Mouse (Mus musculus) hindbrain, embryonic 14.5 days (tissue): ENCODE measurements around the gene Acbd4. TPM values are rescaled to one million over a fixed set of nuclear protein-coding genes. Genes with fewer than 3 reads are reported as not detected.

Source experiments
- ATAC-seq: fragments of 200-750 bp; cut with Nextera tagmentation; 2 replicates; pipeline ENCODE4 v1.8.0; 2017; ENCODE audit warnings: moderate number of reproducible peaks, mild to moderate bottlenecking, moderate TSS enrichment, moderate library complexity; ENCODE audit not compliant: low FRiP score
- DNase-seq: peaks from one replicate; pipeline ENCODE4 v3.0.0-alpha.2; 2015; ENCODE audit warnings: low spot score
- H3K27ac ChIP-seq: fragments of 300-500 bp; sonication (generic); 2 replicates; pipeline ENCODE4 v1.5.1; 2014; ENCODE audit warnings: mild to moderate bottlenecking, moderate library complexity
- H3K27me3 ChIP-seq: fragments of 300-500 bp; sonication (generic); 2 replicates; pipeline ENCODE4 v1.6.1; 2014; ENCODE audit warnings: mild to moderate bottlenecking, low read length, mixed read lengths; ENCODE audit not compliant: control insufficient read depth, insufficient read depth
- H3K36me3 ChIP-seq: fragments of 300-500 bp; sonication (generic); replicated peaks from 2 replicates; pipeline ENCODE4 v1.6.1; 2014; ENCODE audit not compliant: control insufficient read depth, insufficient read depth
- H3K4me1 ChIP-seq: fragments of 300-500 bp; sonication (generic); replicated peaks from 2 replicates; pipeline ENCODE4 v1.6.1; 2014; ENCODE audit warnings: antibody characterized with exemption, low read length, mixed read lengths; ENCODE audit not compliant: control insufficient read depth, insufficient read depth
- H3K4me2 ChIP-seq: fragments of 300-500 bp; sonication (generic); replicated peaks from 2 replicates; pipeline ENCODE4 v1.6.1; 2014; ENCODE audit warnings: mild to moderate bottlenecking, moderate library complexity
- H3K4me3 ChIP-seq: fragments of 300-500 bp; sonication (generic); replicated peaks from 2 replicates; pipeline ENCODE4 v1.5.1; 2014; ENCODE audit warnings: mild to moderate bottlenecking, low read length
- H3K9ac ChIP-seq: fragments of 300-500 bp; sonication (generic); 2 replicates; pipeline ENCODE4 v1.6.1; 2014
- H3K9me3 ChIP-seq: fragments of 300-500 bp; sonication (generic); 2 replicates; pipeline ENCODE4 v1.6.1; 2016; ENCODE audit warnings: low read length; ENCODE audit not compliant: control insufficient read depth
- WGBS: fragments of 180-500 bp; shearing (Covaris S2); extraction: QIAGEN DNeasy Blood & Tissue Kit; methylation state at CpG from one replicate; pipeline ENCODE4 v1.1.7; 2014; 5-methylcytosine and 5-hydroxymethylcytosine counted together
- polyA plus RNA-seq: library from polyadenylated mRNA; unstranded; fragments of >200 nt; fragmentation: Nextera tagmentation; extraction: Ambion mirVana; gene quantifications from 2 replicates; pipeline ENCODE4 v1.2.1, GENCODE M21; 2014

Acbd4 gene
- polyA plus RNA-seq: 8.3 and 10.6 TPM in 2 replicates

- Histone ChIP-seq H3K4me3 (peak within 1 kb of the TSS; percentile 40), H3K36me3 (no peaks in the 10 kb centered on the region), H3K4me2 (peak within 1 kb of the TSS; percentile 63), H3K4me1 (peaks cover 10% of the 10 kb centered on the region; the same call in 1 of the 2 replicates), H3K9ac (peak within 1 kb of the TSS; percentile 49), H3K27me3 (peaks cover 46% of the 10 kb centered on the region), H3K9me3 (no peaks in the 10 kb centered on the region), H3K27ac (no peak within 1 kb of the TSS)
- ATAC-seq: peak; percentile 10; the same call in 1 of the 2 replicates
- under 1% methylated on average over 33 of the region's 34 CpGs for WGBS
- peak; percentile 57 for DNase-seq
These were observed at the start of gene Acbd4, which contains the start of gene Plcd3 for GRCm38 (mm10) chr11:103101481-103101865. Gene Acbd4, plus strand, starts transcription at chr11:103101682. Gene Plcd3, minus strand, starts transcription at chr11:103101658.

GRCm38 (mm10) chr11:103052078-103052477 is 49.4 kb upstream of the Acbd4 start:
- ATAC-seq (no peak), DNase-seq (no peak)
- H3K36me3 ChIP-seq: peaks cover 69% of the 10 kb centered on the region
- no peaks in the 10 kb centered on the region for H3K27me3 ChIP-seq
- no peak overlapping the region for H3K4me3 ChIP-seq
- H3K9me3 ChIP-seq: no peaks in the 10 kb centered on the region
- no peak overlapping the region for H3K4me2 ChIP-seq
- WGBS: 96% methylated on average over 6 of the region's 6 CpGs
- no peak overlapping the region for H3K27ac ChIP-seq
- H3K4me1 ChIP-seq: no peaks in the 10 kb centered on the region
- H3K9ac ChIP-seq: no peak overlapping the region

GRCm38 (mm10) chr11:103053191-103054076 is 48.0 kb upstream of the Acbd4 start:
- no peak for DNase-seq
- peaks cover 75% of the 10 kb centered on the region for H3K36me3 ChIP-seq
- no peak for ATAC-seq

GRCm38 (mm10) chr11:103054798-103055197 is 46.7 kb upstream of the Acbd4 start:
- DNase-seq (peak; percentile 94), ATAC-seq (no peak)
- Histone ChIP-seq H3K4me3 (no peak overlapping the region), H3K9ac (no peak overlapping the region), H3K9me3 (no peaks in the 10 kb centered on the region), H3K27ac (no peak overlapping the region), H3K27me3 (no peaks in the 10 kb centered on the region), H3K36me3 (peaks cover 86% of the 10 kb centered on the region), H3K4me1 (no peaks in the 10 kb centered on the region), H3K4me2 (no peak overlapping the region)
- 47% methylated on average over 6 of the region's 6 CpGs for WGBS

More at GRCm38 (mm10) chr11:103053191-103054076, 48.0 kb upstream of the Acbd4 start:
- Histone ChIP-seq H3K4me3 (no peak overlapping the region), H3K27me3 (no peaks in the 10 kb centered on the region), H3K9me3 (no peaks in the 10 kb centered on the region), H3K4me2 (no peak overlapping the region), H3K9ac (no peak overlapping the region), H3K4me1 (no peaks in the 10 kb centered on the region), H3K27ac (no peak overlapping the region)
- 93% methylated on average over 18 of the region's 18 CpGs for WGBS

- peaks cover 87% of the 10 kb centered on the region for H3K36me3 ChIP-seq
- H3K4me3 ChIP-seq: no peak overlapping the region
- ATAC-seq: no peak
- H3K4me2 ChIP-seq: no peak overlapping the region
- DNase-seq: no peak
- H3K27me3 ChIP-seq: no peaks in the 10 kb centered on the region
- no peaks in the 10 kb centered on the region for H3K4me1 ChIP-seq
- H3K9ac ChIP-seq: no peak overlapping the region
- H3K27ac ChIP-seq: no peak overlapping the region
- 96% methylated on average over 7 of the region's 7 CpGs for WGBS
- no peaks in the 10 kb centered on the region for H3K9me3 ChIP-seq
These were observed 44.8 kb upstream of the Acbd4 start for GRCm38 (mm10) chr11:103056636-103057035.

- Histone ChIP-seq H3K9me3 (no peaks in the 10 kb centered on the region), H3K27me3 (no peaks in the 10 kb centered on the region), H3K4me2 (no peak overlapping the region), H3K9ac (no peak overlapping the region), H3K4me1 (no peaks in the 10 kb centered on the region), H3K4me3 (no peak overlapping the region), H3K27ac (no peak overlapping the region), H3K36me3 (peaks cover 83% of the 10 kb centered on the region)
- 84% methylated on average over 3 of the region's 3 CpGs for WGBS
- DNase-seq (no peak), ATAC-seq (no peak)
These were observed 42.9 kb upstream of the Acbd4 start for GRCm38 (mm10) chr11:103058499-103059085.

GRCm38 (mm10) chr11:103066191-103067050 is 35.1 kb upstream of the Acbd4 start:
- DNase-seq (no peak), ATAC-seq (no peak)
- Histone ChIP-seq H3K4me2 (no peak overlapping the region), H3K27me3 (no peaks in the 10 kb centered on the region), H3K9me3 (no peaks in the 10 kb centered on the region), H3K4me1 (no peaks in the 10 kb centered on the region), H3K36me3 (peaks cover 88% of the 10 kb centered on the region), H3K4me3 (no peak overlapping the region), H3K9ac (no peak overlapping the region), H3K27ac (no peak overlapping the region)
- WGBS: 94% methylated on average over 14 of the region's 14 CpGs

GRCm38 (mm10) chr11:103067051-103067361 is 34.5 kb upstream of the Acbd4 start:
- 92% methylated on average over 6 of the region's 6 CpGs for WGBS
- Histone ChIP-seq H3K27ac (no peak overlapping the region), H3K9me3 (no peaks in the 10 kb centered on the region), H3K36me3 (peaks cover 82% of the 10 kb centered on the region), H3K4me1 (no peaks in the 10 kb centered on the region), H3K27me3 (no peaks in the 10 kb centered on the region), H3K9ac (no peak overlapping the region), H3K4me3 (no peak overlapping the region), H3K4me2 (no peak overlapping the region)
- DNase-seq (no peak), ATAC-seq (no peak)

- H3K36me3 ChIP-seq: peaks cover 78% of the 10 kb centered on the region
- no peak overlapping the region for H3K9ac ChIP-seq
- no peaks in the 10 kb centered on the region for H3K27me3 ChIP-seq
- H3K27ac ChIP-seq: no peak overlapping the region
- H3K9me3 ChIP-seq: no peaks in the 10 kb centered on the region
- 88% methylated on average over 8 of the region's 8 CpGs for WGBS
- no peak overlapping the region for H3K4me2 ChIP-seq
- DNase-seq (no peak), ATAC-seq (no peak)
- no peaks in the 10 kb centered on the region for H3K4me1 ChIP-seq
- no peak overlapping the region for H3K4me3 ChIP-seq
These were observed 34.0 kb upstream of the Acbd4 start for GRCm38 (mm10) chr11:103067457-103068001.
